Mouse (Mus musculus): ENCODE measurements at regions not wholly inside any gene's neighbourhood (a gene's known extent, or its start where the extent isn't known, plus 50 kb on each side); places are given as distances from the start of the nearest gene placed in this dataset.
A peak's percentile ranks its signal among the peaks of the same experiment; 100 is the strongest.

DNA sequence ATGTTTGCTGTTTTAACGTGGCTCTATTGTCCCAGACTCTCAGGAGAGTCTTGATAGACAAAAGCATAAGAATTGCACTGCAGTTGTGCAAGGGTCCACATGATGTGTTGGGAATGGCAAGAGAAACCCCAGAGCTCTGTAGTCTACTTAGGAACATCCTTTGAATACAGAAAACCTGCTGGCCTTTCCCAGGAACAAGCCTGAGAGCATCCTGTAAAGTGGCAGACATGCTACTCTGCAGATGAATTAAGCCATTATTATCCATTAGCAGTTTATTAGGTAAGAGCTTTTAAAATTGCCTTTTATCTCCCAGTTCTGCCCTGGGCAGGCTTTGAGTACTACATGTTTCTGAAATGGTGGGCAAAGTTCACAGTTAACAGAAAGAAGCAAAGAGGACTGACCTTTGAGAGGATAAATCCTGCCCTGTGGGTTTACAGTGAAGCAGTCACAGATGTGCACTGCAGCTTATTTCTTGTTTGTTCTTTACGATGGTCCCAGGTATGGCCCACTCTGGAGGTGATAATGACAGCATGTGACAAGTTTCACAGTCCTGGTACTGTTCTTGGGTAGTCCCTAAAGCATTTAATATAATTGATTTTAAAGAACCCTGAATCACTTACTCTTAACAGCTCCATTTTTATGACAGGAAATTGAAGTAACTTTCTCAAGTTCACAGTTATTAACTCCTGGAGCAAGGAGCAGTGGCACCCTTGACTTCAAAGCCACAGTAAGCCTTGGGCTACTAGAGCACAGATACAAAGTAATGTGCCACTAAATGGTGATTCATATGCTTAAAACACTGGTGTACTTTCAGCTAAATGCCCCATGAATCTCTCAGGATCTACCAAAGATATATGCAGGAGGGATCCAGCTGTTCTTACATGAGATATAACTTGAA is 386.6 kb upstream of the Slc5a7 start:
- Histone ChIP-seq H3K4me3 (ENCODE audit: low read depth, low read length) (no peak overlapping the region), H3K27ac (ENCODE audit: low read length) (no peak overlapping the region), H3K9ac (ENCODE audit: low read depth, low read length) (no peak overlapping the region), H3K27me3 (ENCODE audit: control insufficient read depth, insufficient read depth, low read depth, low read length) (no peaks in the 10 kb centered on the region), H3K4me2 (ENCODE audit: low read length) (no peak overlapping the region), H3K4me1 (ENCODE audit: control insufficient read depth, insufficient read depth, low read length) (no peaks in the 10 kb centered on the region), H3K9me3 (replicated peaks; ENCODE audit: control insufficient read depth, low read length, poor library complexity, severe bottlenecking) (no peaks in the 10 kb centered on the region), H3K36me3 (ENCODE audit: control insufficient read depth, insufficient read depth, low read length) (no peaks in the 10 kb centered on the region)
- ATAC-seq, result peak; percentile 39
- WGBS, result 65% methylated on average over 2 of the region's 2 CpGs

DNA sequence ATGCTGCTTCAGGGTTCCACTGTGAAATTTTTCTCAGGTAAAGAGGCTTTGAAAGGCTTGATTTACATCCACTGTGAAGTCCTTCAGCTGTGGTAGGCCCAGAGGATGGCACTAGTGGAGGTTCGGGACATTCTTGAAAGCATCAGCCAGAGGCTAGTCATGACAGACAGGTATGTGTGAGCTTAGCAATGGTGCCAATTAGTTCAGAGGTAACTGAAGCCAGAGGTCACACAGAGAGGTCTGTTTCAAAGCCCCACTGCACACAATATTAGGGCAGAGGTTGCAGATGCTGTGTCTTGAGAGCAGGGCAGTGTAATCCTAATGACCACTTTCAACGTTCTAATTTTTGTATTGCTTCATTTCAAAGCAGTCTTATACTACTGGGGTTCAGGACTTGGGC is 379.3 kb upstream of the Slc5a7 start:
- Histone ChIP-seq H3K9ac (ENCODE audit: low read depth, low read length) (no peak overlapping the region), H3K27ac (ENCODE audit: low read length) (no peak overlapping the region), H3K4me1 (ENCODE audit: control insufficient read depth, insufficient read depth, low read length) (no peaks in the 10 kb centered on the region), H3K27me3 (ENCODE audit: control insufficient read depth, insufficient read depth, low read depth, low read length) (no peaks in the 10 kb centered on the region), H3K36me3 (ENCODE audit: control insufficient read depth, insufficient read depth, low read length) (no peaks in the 10 kb centered on the region), H3K9me3 (replicated peaks; ENCODE audit: control insufficient read depth, low read length, poor library complexity, severe bottlenecking) (no peaks in the 10 kb centered on the region), H3K4me2 (ENCODE audit: low read length) (no peak overlapping the region), H3K4me3 (ENCODE audit: low read depth, low read length) (no peak overlapping the region)
- ATAC-seq, result no peak
- WGBS, result 63% methylated on average over 2 of the region's 2 CpGs

DNA sequence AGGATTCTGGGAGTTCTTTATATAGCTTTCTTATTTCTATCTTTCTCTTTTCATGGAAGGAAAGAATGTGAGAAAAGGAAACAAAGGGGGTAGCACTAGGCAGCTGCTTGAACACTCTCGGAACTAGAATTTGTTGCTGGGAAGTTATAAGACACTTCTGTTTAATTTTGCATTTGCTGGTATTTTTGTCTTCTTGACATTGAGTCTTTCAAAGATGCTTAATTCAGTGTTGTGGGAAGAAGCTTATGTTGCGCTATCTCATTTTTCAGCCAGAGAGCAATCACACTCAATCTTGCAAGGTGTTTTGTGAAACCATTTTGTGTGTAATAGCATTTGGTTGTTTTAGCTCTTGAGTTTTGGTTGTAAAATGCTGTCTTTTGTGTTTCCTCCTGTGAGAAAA is 370.7 kb upstream of the Slc5a7 start:
- 74% methylated on average over 2 of the region's 2 CpGs for WGBS
- H3K9me3 ChIP-seq (replicated peaks; ENCODE audit: control insufficient read depth, low read length, poor library complexity, severe bottlenecking), result no peaks in the 10 kb centered on the region
- H3K4me1 ChIP-seq (ENCODE audit: control insufficient read depth, insufficient read depth, low read length), result no peaks in the 10 kb centered on the region
- ATAC-seq, result no peak
- H3K27ac ChIP-seq (ENCODE audit: low read length), result no peak overlapping the region
- H3K9ac ChIP-seq (ENCODE audit: low read depth, low read length), result no peak overlapping the region
- no peaks in the 10 kb centered on the region for H3K27me3 ChIP-seq (ENCODE audit: control insufficient read depth, insufficient read depth, low read depth, low read length)
- H3K36me3 ChIP-seq (ENCODE audit: control insufficient read depth, insufficient read depth, low read length), result no peaks in the 10 kb centered on the region
- H3K4me2 ChIP-seq (ENCODE audit: low read length), result no peak overlapping the region
- no peak overlapping the region for H3K4me3 ChIP-seq (ENCODE audit: low read depth, low read length)

DNA sequence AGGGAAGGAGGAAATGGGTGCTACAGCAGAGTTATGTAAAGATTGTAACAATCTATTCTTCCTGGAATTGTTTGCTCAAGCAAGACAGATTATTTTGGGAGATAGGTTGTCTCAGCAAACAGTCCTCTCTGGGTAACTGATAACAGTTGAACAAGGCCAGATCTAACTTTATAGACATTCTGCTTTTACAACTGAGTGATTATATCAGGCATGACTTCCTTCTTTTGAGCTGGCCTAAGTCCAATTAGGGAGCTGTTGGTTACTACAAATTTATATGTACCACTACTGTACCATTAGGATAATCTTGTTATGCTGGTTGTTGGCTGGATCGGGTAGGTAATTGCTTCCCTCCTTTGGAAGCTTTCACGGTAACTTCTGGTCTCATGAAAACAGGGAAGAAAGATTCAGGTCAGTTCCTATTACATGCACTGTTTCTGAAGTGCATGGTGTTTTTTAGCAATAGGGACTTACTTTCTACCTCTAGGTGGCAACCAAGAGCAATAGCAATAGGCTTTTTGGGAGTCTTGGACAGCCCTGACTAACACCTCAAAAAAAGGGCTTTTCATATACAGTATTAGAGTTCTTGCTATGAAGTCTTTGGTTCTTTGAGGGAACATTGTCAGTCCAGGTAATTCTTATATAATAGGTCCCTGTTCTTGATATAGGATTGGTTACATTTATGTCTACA is 363.9 kb upstream of the Slc5a7 start:
- no peak for ATAC-seq
- H3K27ac ChIP-seq (ENCODE audit: low read length), result no peak overlapping the region
- no peaks in the 10 kb centered on the region for H3K27me3 ChIP-seq (ENCODE audit: control insufficient read depth, insufficient read depth, low read depth, low read length)
- no peaks in the 10 kb centered on the region for H3K4me1 ChIP-seq (ENCODE audit: control insufficient read depth, insufficient read depth, low read length)
- no peaks in the 10 kb centered on the region for H3K36me3 ChIP-seq (ENCODE audit: control insufficient read depth, insufficient read depth, low read length)
- no peak overlapping the region for H3K4me3 ChIP-seq (ENCODE audit: low read depth, low read length)
- H3K9me3 ChIP-seq (replicated peaks; ENCODE audit: control insufficient read depth, low read length, poor library complexity, severe bottlenecking), result no peaks in the 10 kb centered on the region
- H3K9ac ChIP-seq (ENCODE audit: low read depth, low read length), result no peak overlapping the region
- 43% methylated on average over 2 of the region's 2 CpGs for WGBS
- H3K4me2 ChIP-seq (ENCODE audit: low read length), result no peak overlapping the region

DNA sequence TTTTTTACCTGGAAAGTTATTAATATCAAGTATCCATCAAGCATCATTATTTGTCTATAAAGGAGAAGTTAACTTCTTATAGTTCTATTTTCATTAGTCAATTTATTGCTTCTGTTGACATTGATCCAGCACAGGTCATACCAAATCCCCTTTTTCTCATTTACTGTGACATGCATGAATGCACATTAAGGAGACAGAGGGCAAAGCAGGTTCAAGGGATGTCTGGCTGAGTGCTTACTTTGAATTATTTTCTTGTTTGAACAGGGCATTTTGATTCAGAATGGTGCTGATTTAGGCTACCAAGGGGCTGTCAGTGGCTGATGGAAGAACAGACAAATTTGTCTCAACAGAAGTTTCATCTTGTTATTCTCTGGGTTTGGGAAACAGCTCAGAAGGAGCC is 357.7 kb upstream of the Slc5a7 start:
- Histone ChIP-seq H3K27me3 (ENCODE audit: control insufficient read depth, insufficient read depth, low read depth, low read length) (no peaks in the 10 kb centered on the region), H3K36me3 (ENCODE audit: control insufficient read depth, insufficient read depth, low read length) (no peaks in the 10 kb centered on the region), H3K4me2 (ENCODE audit: low read length) (no peak overlapping the region), H3K9ac (ENCODE audit: low read depth, low read length) (no peak overlapping the region), H3K4me3 (ENCODE audit: low read depth, low read length) (no peak overlapping the region), H3K27ac (ENCODE audit: low read length) (no peak overlapping the region), H3K9me3 (replicated peaks; ENCODE audit: control insufficient read depth, low read length, poor library complexity, severe bottlenecking) (no peaks in the 10 kb centered on the region), H3K4me1 (ENCODE audit: control insufficient read depth, insufficient read depth, low read length) (no peaks in the 10 kb centered on the region)
- ATAC-seq, result no peak

All from midbrain, embryonic 16.5 days (tissue).